Mouse (Mus musculus) adrenal gland, adult (tissue): Measurements from ENCODE around the gene Mief2.

Experiments used
- DNase-seq, 2 experiments: peaks; one replicate each; pipeline ENCODE4 v3.0.0; 2022 to 2023; ENCODE audit warnings: low spot score in 1 of 2; ENCODE audit not compliant: inconsistent age in 2 of 2

The Mief2 gene

DNA sequence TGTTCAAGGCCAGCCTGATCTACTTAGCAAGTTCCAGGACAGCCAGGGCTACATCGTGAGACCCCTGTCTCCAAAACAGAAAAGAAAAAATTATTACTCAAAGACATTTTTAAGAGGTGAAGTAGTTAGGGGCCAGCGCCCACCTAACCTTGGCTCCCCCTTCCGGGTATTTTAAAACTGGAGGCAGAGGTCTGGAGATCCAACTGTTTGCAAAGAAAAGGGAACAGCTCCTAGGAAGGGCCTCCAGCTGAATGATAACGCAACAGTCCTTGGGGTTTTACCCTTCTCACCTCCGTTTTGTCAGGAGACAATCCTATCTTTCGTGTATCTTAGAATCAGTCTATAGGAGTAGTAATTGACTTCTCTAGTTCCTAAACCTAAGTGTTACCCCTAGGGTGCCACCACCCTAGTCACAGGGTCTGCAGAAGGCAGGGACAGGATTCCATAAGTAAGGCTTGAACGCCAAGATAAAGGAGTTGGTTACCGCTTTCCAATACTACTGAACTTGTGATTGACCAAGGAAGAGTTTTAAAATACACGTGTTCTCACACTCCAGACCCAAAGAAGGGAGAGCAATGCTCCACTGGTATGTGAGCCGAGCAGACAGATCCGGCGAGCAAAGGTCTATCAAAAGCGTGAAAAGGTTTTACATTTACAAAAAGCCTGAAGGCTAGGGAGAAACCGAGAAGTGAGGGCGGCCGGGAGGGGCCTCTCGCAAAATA lies 48.1 kb downstream of the Mief2 start:
- no peak for DNase-seq

DNA sequence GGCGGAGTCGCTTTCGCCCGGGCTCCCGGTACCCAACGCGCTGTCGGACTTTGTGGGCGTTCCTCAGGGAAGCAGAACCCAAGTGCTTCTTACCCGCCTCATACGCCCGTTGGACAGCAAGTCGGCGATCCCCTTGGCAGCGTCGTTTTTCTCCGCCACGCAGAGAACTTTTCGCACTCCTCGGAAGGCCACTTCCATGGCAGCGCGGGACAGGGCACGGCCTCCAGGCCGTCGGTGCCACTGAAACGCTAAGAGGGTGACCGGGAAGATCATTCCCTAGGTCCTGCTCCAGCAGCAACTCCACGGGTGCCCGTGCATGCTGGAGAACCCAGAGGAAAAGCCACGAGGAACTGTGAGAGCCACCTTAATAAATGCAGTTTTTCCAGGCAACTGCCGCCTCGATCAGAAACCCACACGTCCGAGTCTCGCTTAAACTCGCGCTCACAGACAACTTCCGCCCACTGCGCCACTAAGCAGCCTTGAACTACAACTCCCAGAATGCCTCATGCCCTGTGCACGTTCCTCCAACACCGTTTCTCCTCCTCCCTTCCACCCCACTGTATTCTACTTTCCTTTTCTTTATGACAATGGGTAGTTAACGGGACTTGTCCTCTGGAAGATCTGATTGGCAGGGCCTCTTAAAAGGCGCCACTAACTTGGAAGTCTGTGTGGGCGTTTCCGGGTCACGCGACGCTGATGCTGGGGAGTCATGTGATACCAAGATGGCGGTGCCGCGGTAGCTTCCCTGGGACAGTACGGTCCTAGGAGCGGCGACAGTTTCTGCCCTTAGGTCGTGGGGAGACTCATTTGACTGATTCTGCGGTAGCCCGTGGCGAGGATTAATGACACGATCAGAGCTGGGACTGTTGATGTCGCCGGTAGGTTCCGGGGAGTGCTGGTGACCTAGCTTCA lies 48.9 kb downstream of the Mief2 start, which contains the start of the genes Top3a and Smcr8:
Gene Top3a, minus strand, starts transcription at position 537 of the 912 bp plus-strand sequence.
Gene Smcr8, plus strand, starts transcription at position 696 of the 912 bp plus-strand sequence.
- DNase-seq = peak; percentile 88 to 97

- no peak for DNase-seq
These were observed 49.7 kb downstream of the Mief2 start for GRCm38 (mm10) chr11:60777801-60778370.

- DNase-seq = peak in 1 of 2 experiments; percentile 47
These were observed 51.5 kb downstream of the Mief2 start for GRCm38 (mm10) chr11:60779673-60780189.
